Mouse (Mus musculus) thymus, postnatal 36 days (tissue): ENCODE results near the gene Notch2.

ENCODE experiments used
- DNase-seq, 2 experiments: peaks; one replicate each; pipeline ENCODE4 v3.0.0; 2022; ENCODE audit warnings: mixed read lengths in 2 of 2

The Notch2 gene

GRCm38 (mm10) chr3:97994818-97995217, 18.5 kb upstream of the Notch2 start:
- DNase-seq = no peak

GRCm38 (mm10) chr3:97998349-97998748, 15.0 kb upstream of the Notch2 start:
- DNase-seq = no peak

- DNase-seq = no peak
These were observed 9.8 kb upstream of the Notch2 start for GRCm38 (mm10) chr3:98003558-98003957.

- no peak for DNase-seq
These were observed 9.1 kb upstream of the Notch2 start for GRCm38 (mm10) chr3:98004231-98004630.

- DNase-seq = no peak
These were observed 8.0 kb upstream of the Notch2 start for GRCm38 (mm10) chr3:98005306-98005705.

- DNase-seq = no peak
These were observed 7.2 kb upstream of the Notch2 start for GRCm38 (mm10) chr3:98006046-98006691.

- DNase-seq = no peak
These were observed 6.4 kb upstream of the Notch2 start for GRCm38 (mm10) chr3:98006973-98007372.

- no peak for DNase-seq
These were observed 5.2 kb upstream of the Notch2 start for GRCm38 (mm10) chr3:98008143-98008542.

GRCm38 (mm10) chr3:98009190-98009840, 4.0 kb upstream of the Notch2 start:
- DNase-seq = no peak

- DNase-seq = no peak
These were observed 284 bp upstream of the Notch2 start for GRCm38 (mm10) chr3:98013086-98013400.

GRCm38 (mm10) chr3:98015205-98016171, 2.2 kb downstream of the Notch2 start:
- no peak for DNase-seq

- DNase-seq = no peak
These were observed 3.7 kb downstream of the Notch2 start for GRCm38 (mm10) chr3:98016901-98017591.

- no peak for DNase-seq
These were observed 4.9 kb downstream of the Notch2 start for GRCm38 (mm10) chr3:98018187-98018586.

GRCm38 (mm10) chr3:98020431-98021229, 7.3 kb downstream of the Notch2 start:
- no peak for DNase-seq

GRCm38 (mm10) chr3:98024288-98024848, 11.0 kb downstream of the Notch2 start:
- no peak for DNase-seq

GRCm38 (mm10) chr3:98025521-98025920, 12.2 kb downstream of the Notch2 start:
- no peak for DNase-seq

- DNase-seq = no peak
These were observed 12.9 kb downstream of the Notch2 start for GRCm38 (mm10) chr3:98025921-98026880.

GRCm38 (mm10) chr3:98027371-98027774, 14.0 kb downstream of the Notch2 start:
- no peak for DNase-seq

- DNase-seq = no peak
These were observed 14.7 kb downstream of the Notch2 start for GRCm38 (mm10) chr3:98028072-98028471.

GRCm38 (mm10) chr3:98028936-98029335, 15.6 kb downstream of the Notch2 start:
- DNase-seq = no peak

GRCm38 (mm10) chr3:98031104-98031503, 17.8 kb downstream of the Notch2 start:
- DNase-seq = no peak
